Mouse (Mus musculus): ENCODE measurements around the gene Spata17. TPM values are rescaled to one million over a fixed set of nuclear protein-coding genes. Genes with fewer than 3 reads are reported as not detected.

Spata17 gene
- polyA plus RNA-seq, 1 experiment from 2014 or later: 0.59 TPM

DNA sequence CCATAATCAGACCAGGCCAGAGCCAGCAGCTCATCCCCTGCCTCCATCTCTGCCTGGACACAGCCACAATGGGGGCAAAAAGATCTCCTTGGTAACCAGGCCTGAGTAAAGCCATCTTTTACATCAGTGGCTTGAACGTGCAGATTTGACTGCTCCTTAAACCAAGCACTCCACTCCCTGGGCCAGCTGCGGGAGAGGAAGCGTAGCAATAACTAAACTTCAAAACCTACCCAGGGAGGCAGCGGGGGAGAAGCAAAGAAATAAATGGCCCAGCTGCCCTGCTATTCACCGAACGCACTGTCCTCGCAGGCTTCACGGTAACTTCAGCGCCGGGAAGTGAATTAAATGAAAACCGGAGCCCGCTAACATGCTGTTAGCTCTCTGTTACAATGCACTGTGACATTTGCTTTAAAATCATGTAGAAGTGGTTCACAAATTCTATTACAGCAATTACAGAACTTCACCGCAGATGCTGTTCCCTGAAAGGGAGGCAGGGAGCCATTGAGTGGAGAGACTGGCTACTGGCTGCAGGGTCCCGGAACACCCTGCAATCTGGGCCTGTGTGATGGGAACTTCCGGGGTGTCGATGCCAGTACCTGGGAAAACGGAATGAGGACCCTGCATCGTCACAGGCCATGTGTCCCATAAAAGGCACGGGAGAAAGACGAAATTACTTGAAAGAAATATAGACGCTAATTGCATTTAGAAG, 217.5 kb downstream of the Spata17 start:
- no peaks in the 10 kb centered on the region for H3K36me3 ChIP-seq (ENCODE audit: control insufficient read depth, insufficient read depth, low read length)
- H3K4me1 ChIP-seq (replicated peaks; ENCODE audit: control insufficient read depth, insufficient read depth, low read length): no peaks in the 10 kb centered on the region
- no peak overlapping the region for H3K4me2 ChIP-seq
- H3K27ac ChIP-seq (ENCODE audit: low read depth, low read length): no peak overlapping the region
- ATAC-seq (replicated peaks; ENCODE audit: low FRiP score): no peak
- H3K9ac ChIP-seq (ENCODE audit: low read depth, low read length): no peak overlapping the region
- H3K9me3 ChIP-seq (ENCODE audit: control insufficient read depth, low read length): no peaks in the 10 kb centered on the region
- H3K4me3 ChIP-seq (ENCODE audit: low read depth, low read length): no peak overlapping the region
- H3K27me3 ChIP-seq (replicated peaks; ENCODE audit: control insufficient read depth, insufficient read depth, low read length): no peaks in the 10 kb centered on the region
- WGBS: 94% methylated on average over 21 of the region's 21 CpGs
- no peak for DNase-seq (ENCODE audit: low spot score)

Other genes with a start within 250 kb of the Spata17 start
- 0.09 and 0.11 TPM in 2 replicates for gene D1Pas1, start 248.0 kb downstream of the Spata17 start, polyA plus RNA-seq (2014; fragmentation: Nextera tagmentation; extraction: Ambion mirVana)
- 15.2 and 15.3 TPM in 2 replicates for gene Gpatch2, start within 50 bp of the Spata17 start, polyA plus RNA-seq (2014; fragmentation: Nextera tagmentation; extraction: Ambion mirVana)